Mouse (Mus musculus): ENCODE results near the gene Cd320.

DNA sequence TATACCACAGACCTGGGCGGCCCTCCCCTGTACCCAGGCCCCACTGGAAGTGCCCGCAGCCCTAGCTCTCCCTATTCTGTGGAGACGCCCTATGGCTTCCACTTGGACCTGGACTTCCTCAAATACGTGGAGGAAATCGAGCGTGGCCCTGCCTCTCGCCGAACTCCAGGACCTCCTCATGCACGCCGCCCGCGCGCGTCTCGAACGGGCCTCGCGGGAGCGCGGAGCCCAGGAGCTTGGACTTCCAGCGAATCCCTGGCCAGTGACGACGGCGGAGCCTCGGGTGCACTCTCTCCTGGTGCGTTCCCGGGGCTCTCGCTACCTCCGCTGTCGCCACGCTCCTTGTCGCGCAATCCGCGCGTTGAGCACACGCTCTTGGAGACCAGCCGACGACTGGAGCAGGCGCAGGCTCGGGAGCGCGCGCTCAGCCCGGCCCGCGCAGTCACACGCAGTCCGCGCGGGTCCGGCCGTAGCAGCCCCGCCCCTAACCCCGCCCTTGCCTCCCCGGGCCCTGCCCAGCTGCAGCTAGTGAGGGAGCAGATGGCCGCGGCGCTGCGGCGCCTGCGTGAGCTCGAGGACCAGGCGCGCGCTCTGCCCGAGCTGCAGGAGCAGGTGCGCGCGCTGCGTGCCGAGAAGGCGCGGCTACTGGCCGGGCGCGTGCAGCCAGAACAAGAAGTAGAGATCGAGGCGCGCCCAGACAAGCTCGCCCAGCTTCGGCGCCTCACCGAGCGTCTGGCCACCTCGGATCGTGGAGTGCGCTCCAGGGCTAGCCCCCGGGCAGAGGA is 25.5 kb upstream of the Cd320 start:
- TF ChIP-seq CTCF (IDR thresholded peaks at IDR 0.05; ENCODE audit: extremely low read depth, insufficient read depth, low read length) (no peak), POLR2A (IDR thresholded peaks at IDR 0.05; ENCODE audit: extremely low read depth, insufficient read depth, low read length) (peak; percentile 64; the same call in 1 of the 2 replicates)

Measured in cortical plate, adult 2 months (tissue).